Mouse (Mus musculus): ENCODE results near the gene Ccm2l.

Gene Ccm2l

DNA sequence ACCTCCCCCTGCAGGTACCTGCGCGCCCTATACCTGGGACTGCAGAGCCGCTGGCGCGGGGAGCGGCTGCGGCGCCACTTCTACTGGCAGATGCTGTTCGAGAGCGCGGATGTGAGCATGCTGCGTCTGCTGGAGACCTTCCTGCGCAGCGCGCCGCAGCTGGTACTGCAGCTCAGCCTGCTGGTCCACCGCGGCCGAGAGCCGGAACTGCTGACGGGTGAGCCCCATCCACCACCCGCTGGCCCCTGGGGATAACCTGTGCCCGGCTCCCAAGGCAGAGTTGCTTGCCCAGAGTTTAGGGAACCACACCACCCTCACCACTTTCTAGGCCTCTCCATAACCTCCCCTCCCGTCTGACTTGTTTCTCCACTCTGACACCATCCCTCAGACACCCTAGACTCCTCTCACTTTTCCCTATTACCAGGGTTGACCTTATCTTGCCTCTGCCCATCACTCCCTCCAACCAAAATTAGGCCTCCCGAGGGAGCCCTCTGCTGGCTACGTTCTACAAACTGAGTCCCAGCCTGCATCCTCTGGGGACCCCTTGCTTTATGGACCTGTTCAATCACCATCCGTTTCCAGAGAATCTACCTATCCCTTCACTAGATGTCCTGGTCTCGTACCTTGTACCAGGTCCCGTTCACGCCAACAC lies 12.9 kb upstream of the Ccm2l start:
- no peak for DNase-seq (ENCODE audit: low spot score)

DNA sequence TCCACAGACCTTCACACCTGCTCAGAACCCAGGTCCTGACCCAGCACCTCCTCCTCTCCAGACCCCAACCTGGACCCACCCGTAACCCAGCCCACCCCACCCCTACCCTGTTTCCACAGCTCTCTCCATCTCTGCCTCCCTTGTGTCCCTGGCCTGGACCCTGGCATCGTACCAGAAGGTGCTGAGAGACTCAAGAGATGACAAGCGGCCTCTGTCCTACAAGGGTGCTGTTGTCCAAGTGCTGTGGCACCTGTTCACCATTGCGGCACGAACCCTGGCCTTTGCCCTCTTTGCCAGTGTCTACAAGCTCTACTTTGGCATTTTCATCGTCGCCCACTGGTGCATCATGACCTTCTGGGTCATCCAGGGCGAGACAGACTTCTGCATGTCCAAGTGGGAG lies 11.9 kb upstream of the Ccm2l start:
- no peak for DNase-seq (ENCODE audit: low spot score)

DNA sequence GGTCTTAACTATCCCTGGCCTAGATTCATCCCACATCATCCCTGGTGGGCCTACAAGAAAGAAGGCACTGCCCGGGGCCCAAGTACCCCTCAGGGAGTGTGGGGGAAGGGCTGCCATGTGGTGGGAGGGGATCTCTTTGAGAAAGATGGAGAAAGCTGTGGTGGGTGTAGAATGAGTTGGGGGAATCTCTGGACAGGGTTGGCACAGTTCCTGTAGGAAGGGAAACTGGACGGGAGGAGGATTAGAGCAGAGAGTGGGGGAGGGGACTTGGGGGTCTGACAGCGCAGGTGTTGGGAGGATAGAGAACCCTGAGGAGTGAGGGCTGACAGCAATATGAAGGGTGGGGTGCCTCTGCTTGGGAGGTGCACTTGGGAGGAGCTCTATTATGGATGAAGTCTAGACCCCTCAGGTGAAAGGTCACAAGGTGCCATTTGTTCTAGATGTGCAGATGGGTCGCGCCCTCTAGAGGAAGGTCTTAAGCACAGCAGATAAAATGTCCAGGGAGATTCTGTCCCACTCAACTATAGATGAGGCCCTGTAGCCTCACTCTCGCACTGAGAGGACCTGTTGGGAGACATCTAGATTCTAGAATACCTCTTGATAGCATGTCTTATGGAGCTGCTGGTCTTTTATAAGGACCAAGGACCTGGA lies 10.4 kb upstream of the Ccm2l start:
- no peak for DNase-seq (ENCODE audit: low spot score)

DNA sequence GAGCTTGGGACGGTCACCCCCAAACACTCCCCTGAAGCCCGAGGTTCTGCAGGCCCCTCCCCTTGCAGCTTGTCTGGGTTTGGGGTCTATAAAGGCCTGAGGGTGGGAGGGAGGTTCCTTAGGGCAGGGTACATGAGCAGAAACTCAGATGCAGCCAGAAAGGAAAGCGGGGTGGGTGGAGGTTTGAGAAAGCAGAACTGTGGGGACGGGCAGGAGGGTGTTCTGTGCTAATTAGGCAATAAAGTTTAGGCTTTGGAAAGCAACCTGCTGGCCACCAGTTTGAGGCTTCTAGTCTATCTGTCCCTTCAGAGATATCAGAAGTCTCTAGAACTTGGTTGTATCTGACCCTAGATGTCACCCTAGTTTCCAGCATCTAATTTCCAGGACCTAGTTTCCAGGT lies 7.4 kb upstream of the Ccm2l start:
- no peak for DNase-seq (ENCODE audit: low spot score)

DNA sequence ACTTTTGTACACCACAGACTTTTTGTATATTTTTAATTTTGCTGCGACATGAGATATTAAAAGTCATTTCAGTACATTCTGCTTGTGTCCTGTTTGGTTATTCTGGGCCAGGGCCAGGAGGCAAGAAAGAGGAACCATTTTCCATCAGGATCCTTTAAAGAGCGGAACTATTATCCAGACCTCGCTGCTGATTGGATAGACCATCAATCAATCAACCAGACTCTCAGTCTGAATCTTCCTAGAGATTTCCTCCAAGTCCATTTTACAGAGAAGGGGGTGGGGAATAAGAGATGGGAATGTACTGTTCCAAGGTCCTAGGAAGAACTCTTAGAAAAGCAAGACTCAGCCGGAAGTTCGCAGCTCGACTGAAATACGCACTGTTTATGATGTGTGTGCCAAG lies 5.5 kb upstream of the Ccm2l start:
- DNase-seq (ENCODE audit: low spot score), result no peak

DNA sequence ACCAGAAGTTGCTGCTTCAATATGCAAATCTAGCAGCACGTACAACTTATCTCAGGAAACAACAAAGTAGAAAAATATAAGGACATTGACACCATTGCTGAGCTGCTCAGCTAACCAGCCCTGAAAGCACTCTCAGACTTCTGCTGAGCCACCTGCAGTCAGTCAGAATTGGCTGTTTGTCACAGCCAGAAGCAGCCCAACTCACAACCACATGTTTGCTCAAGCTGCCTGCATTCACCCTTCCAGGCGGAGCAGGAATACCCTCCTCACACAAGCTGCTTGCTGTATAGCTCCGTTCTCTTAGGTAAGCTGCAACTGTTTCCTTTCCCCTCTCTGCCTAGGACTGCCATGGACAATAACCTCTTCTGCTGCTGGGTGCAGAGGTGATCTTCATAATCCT lies 2.4 kb upstream of the Ccm2l start:
- DNase-seq (ENCODE audit: low spot score), result no peak

DNA sequence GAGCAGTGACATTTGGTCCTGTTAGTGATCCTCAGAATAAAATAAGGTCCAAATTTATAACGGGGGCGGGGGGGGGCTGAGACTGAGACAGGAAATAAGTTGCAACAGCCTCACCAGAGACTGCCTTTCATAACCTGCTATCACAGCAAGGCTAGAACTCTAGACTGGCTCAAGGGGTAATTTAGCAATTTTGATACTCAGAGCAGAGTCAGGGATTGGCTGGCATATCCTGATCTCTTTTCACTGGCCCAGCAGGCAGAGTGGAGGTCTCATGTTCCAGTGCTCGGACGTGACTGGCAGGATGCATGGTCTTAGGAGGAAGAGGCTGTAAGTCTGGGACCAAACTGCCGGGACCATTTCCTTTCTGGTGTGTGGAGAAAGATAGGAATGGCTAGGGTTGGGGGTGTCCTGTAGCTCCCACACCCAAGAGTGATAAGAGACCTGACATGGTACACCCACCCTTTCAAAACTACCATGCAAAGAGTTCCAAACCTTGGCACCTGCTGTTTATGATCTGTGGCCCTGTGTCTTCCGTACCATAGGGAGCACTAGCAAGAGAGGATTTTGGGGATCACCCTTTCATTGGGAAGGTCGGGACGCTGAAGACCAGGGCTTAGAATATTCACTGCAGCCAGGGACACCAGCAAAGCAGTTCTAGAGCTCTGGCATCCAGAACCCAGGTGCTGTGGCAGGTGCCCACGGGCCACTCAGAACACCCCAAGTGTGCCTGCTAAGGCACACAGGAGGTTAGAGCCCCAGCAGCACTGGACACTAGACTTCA lies 1.4 kb upstream of the Ccm2l start:
- DNase-seq (ENCODE audit: low spot score), result no peak

DNA sequence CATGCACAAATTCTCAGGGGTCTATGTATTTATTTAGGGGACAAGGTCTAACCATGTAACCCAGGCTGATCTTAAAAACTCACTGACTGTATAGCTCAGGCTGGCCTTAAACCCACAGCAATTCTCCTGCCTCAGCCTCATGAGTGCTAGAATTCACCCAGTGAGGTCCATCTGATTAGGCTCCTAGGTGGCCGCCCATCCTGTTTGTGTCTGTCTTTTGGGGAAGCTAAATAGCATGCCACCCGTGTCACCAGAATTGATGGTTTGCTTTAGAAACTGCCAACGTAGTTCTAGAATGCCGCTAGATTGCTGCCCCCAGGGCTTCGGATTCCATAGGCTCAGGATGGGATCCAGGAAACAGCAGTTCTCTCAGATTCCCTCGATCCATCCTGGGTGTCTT lies 1.2 kb downstream of the Ccm2l start:
- DNase-seq (ENCODE audit: low spot score), result no peak

DNA sequence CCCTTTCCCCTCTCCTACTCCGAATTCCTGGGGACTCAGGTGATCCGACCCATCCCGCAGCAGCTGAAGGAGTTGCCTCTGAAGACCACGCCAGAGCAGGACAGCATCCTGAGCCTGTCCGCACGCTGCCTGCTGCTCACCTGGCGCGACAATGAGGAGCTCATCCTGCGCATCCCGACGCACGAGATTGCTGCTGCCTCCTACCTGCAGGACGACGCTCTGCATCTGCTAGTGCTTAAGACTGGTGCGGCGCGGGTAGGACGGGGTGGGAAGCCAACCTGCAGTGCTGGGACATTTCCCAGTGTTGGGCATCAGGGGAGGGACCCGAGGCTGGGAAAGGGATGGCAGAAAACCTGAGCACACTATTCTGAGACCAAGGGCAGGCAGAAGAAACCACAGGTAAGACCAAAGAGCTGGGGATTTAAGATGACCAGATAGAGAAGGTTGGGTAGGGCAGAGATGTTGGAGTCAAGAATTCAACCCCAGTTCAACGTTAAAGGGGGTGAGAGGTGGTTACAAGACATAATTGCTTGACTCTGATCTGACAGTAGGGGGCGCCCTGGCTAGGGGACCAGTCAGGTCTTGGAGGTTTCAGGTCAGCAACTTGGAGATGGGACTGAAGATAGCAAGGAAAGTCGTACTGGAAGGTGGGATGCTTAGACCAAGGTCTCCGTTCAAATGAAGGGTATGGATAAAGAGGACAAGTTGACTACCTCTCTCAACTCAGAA lies 5.2 kb downstream of the Ccm2l start:
- no peak for DNase-seq (ENCODE audit: low spot score)

DNA sequence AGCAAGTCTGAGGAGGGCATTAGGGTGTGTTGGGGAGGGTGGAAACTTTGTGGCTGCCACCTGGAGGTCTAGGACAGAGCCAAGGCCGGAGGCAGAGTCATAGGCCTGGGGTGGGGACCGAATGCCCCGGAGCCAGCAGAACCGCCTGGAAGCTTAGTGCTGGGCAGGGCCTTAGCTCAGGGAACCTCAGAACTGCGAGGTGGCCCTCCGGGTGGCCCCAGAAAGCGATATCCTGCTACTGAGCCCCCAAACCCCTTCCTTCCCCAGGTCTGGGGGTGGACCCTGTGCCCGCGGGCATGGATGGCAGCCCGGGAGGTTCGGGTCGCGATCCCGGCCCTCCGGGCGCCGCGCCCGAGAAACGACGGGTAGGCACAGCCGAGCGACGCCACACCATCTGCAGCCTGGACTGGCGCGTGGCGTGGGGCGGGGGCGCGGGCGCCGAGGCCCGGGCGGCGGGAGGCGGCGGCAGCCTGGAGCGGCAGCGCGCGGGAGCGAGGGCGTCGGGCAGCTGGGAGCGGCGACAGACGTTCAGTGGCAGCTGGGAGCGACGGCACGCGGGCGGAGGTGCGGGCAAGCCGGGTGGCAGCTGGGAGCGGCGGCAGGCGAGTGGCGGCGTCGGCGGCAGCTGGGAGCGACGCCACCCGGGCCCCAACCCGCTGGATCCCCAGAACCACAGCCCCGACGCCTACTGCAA lies 5.9 kb downstream of the Ccm2l start:
- no peak for DNase-seq (ENCODE audit: low spot score)

DNA sequence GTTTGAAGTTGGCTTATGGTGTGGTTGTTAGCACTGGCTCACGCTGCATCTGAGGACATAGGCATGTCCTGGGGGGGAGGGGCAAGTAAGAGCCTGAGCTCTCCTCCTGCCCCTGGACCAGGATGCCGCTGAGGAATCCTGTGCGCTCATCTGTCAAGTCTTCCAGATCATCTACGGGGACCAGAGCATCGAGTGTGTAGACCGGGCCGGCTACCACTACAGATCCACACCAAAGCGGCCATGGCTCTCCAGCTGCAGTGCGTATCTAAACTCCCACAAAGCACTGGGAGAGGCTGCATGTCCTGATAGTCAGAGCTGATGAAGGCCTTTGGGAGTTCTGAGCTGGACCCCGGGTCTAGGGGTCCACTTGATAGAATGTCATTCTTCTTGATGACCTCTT lies 8.9 kb downstream of the Ccm2l start:
- no peak for DNase-seq (ENCODE audit: low spot score)

DNA sequence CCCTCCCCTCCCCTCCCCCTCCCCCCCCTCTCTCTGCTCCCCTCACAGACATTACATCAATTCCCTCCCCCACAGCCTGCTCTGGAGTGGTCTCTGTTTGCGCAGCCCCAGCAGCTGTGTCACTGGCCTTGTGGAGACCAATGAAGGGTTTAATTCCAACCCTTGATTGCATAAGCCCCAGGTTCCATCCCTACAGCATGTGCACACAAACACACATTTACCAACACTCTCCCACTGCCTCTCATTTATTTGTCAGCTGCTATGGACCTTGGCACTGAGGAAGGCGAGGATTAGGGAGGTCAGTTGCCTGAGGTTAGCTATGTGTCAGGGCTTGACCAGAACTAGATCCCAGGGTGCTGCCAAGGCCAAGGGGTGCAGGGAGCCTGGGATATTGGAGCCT lies 10.2 kb downstream of the Ccm2l start:
- DNase-seq (ENCODE audit: low spot score), result no peak

DNA sequence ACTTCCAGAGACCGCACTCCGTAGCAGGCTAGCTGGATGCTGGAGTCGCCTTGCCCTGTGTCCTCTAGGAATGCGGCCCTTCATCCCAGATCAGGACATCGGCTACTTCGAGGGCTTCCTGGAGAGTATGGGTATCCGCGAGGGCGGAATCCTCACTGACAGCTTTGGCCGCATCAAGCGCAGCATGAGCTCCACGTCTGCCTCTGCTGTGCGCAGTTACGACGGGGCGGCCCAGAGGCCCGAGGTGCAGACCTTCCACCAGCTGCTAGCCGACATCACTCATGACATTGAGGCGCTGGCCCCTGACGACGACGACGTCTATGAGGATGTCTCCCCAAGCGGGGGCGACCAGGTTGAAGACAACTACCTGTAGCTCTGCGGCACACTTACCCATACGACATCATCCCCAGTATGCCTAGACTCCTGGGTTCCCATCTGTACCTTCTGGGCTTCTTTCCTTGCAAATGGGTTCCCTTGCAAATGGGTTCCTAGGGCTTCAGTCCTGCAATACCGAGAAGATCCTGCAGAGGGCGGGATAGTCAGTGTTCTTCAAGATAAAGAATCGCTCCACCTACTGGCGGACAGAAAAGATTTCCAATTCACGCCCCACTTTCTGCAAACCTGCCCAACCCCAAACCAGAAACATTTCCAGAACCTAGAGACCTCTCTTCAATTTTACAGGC lies 15.2 kb downstream of the Ccm2l start:
- DNase-seq (ENCODE audit: low spot score), result no peak

DNA sequence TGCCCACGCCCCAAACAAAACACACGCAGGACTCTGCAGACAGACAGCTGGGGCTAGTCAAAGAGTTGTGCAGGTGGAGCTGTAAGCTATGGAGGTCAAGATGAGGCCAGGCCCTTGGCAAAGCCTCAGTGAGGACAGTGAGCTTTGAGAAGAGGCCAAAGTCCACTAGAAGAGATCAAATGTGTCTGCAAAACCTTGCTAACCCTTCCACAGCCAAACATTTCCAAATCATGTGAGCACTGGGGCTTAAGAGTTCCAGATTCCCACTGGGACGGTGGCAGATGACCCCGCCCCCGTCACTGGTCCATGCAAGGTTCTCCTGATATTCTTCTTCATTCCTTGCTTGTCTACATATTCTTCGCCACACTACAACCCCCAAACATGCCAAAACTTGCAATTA lies 16.1 kb downstream of the Ccm2l start:
- DNase-seq (ENCODE audit: low spot score), result no peak

DNA sequence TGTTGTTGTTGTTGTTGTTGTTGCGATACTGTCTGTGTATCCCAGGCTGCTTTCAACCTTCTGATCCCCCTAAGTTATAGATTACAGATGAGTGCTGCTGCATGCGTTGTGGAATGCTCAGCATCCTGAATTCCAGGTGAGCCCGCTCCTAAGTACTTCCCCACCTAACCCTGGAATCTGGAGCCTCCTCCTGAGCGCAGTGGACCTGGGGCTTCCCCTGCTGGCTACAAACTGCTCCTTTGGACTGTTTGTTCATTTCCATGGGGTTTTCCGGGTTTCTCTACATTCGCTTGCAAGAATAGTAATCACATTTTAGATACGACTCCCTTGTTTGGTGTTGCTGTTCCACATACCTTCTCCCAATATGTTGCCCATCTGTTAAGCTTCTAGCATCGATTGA lies 17.5 kb downstream of the Ccm2l start:
- DNase-seq (ENCODE audit: low spot score), result no peak

DNA sequence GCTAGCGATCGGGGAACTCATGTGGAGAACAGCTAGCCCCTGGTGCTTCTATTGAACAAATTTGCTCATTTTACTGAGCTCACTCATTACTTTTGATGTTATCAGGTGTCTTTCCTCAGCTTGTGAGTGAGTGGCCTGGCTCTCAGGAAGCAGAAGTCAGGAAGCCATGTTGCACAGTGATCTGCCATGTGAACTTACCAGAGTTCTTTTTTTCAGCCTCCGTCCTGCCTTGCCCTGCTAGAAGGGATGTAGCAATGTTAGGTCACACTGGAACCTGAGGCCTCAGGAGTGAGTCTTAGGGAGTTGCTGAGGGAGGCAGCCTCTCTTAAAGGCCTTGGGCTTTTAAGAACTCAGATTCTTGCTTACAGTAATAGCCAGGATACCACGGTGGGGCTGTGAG lies 18.1 kb downstream of the Ccm2l start:
- DNase-seq (ENCODE audit: low spot score), result no peak

DNA sequence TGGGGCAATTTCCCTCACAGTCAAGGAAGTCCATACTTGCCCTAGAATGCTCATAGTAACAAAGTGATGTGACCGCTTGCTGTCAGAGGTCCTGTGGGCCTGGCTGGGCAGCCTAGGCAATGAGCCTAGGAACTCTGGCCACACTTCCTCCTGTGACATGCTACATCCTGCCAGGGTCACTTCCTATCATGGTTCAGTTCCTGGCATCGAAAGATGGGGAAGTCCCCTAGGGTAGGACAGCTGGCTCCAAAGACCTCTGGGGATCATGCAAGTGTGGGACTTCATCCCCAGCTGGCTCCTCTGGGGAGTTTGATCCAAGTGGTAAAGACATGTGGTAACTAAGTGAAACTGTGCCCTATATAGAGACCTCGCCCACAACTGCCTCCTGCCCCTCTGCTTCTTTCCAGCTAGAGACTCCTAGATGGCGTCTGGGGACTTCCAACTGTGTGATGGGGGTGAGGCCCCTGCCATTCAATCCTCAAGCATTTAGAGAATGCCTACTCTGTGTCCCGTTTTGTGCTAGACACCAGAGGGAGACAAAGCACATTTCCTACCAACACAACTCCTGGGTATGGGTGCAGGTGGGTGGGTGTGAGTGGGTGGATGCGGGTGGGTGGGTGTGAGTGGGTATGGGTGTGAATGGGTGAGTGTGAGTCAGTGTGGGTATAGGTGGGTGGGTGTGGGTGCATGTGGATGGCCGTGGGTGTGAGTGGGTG lies 18.7 kb downstream of the Ccm2l start:
- DNase-seq (ENCODE audit: low spot score), result no peak

DNA sequence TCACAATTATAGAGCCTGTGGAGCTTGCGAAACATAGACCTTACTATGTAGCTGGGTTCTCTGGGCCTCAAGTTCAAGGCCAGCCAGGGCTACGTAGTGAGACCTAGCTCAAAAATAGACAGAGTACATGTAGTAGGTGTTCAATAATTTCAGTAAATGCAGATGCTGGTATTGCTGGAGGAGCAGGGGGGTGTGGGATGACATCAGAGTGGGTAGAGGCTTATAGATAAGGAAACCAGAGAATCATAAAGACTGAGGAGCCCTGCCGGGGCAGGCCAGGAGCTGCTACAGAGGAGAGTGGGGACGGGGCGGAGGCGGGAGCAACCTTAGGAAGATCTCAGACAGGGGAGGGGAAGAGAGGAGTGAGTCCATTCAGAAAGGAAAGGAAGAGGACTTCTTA lies 19.8 kb downstream of the Ccm2l start:
- DNase-seq (ENCODE audit: low spot score), result no peak

DNA sequence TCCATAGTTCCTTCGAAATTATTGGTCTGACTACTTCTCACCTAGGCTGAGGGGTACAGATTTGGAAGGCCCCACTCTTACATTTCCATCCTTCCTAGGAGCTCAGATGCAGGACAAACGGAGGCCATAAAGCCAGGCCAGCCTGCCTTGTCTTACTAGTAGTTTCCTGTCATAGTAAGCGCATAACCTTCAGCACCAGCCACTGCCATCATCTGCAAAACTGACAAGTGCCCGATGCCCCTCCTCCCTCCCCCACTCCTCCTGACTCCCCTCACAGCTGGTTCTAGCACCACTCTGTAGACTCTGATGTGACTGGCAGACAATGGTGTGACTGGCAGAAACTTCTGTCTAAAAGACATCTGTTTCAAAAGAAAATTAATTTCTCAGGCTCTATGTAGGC lies 20.4 kb downstream of the Ccm2l start:
- no peak for DNase-seq (ENCODE audit: low spot score)

DNA sequence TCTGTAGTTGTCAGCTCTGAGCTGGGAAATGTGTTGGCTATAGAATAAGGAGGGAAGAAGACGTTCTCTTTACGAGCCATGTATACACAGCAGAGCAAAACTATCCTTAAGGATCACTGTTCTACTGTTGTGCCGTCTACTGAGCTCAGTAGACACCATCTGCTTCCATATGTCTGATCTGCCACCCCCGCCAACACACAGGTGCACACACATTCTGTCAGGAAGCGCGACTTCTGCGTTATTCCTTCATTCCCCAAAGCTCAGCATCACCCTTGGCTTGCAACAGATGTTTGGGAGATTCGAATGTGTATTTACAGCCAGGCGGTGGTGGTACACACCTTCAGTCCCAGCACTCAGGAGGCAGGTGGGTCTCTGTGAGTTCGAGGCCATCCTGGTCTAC lies 21.3 kb downstream of the Ccm2l start:
- DNase-seq (ENCODE audit: low spot score), result no peak

DNA sequence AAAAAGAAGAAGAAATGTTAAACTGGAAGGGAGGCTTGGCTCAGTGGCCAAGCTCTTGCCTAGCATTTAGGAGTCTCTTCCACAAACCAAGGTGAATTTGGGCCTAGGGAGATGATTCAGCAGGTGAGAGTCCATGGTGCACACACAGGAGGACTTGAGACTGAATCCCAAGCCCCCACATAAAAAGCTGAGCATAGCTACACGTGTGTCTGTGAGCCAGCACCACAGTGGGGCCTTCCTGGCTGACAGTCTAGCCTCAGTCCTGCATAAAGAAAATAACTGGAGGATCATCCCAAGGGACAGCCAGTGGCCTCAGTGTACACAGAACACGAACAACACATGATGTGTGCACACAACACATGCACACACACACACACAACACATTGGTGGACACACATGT lies 23.6 kb downstream of the Ccm2l start:
- DNase-seq (ENCODE audit: low spot score), result no peak

Data from urinary bladder, postnatal 10 days (tissue).